Mouse (Mus musculus) adrenal gland, postnatal 36 days (tissue): ENCODE data around the gene Antxr2. TPM values are rescaled to one million over a fixed set of nuclear protein-coding genes. Genes with fewer than 3 reads are reported as not detected.

Experiments used
- DNase-seq, 2 experiments: peaks; one replicate each; pipeline ENCODE4 v3.0.0; 2021; ENCODE audit warnings: mixed read lengths in 1 of 2
- total RNA-seq, 2 experiments: library from RNA; stranded (reverse); gene quantifications; 2 replicates each; pipeline ENCODE4 v1.2.3; 2021

The Antxr2 gene
- total RNA-seq, 2 experiments from 2014 or later: 39.8 to 41.5 TPM

DNA sequence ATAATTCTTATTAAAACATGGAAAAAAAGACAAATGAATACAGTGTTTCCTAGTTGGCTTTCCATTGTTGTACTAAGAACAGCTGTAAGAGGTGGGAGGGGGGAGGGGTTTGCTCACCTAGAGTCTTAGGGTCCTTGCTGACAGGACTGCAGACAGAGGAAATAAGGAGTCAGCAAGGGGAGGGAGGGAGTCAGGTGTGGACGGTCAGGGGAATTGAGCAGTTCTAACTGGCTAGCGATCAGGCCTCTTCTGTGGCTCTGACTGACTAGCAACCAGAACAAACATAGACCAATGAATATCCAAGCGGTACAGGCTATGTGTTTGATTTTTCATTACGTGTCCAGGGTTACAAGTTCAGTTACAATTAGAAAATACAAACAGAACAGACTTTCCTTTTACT, 35.0 kb downstream of the Antxr2 start:
- no peak for DNase-seq

DNA sequence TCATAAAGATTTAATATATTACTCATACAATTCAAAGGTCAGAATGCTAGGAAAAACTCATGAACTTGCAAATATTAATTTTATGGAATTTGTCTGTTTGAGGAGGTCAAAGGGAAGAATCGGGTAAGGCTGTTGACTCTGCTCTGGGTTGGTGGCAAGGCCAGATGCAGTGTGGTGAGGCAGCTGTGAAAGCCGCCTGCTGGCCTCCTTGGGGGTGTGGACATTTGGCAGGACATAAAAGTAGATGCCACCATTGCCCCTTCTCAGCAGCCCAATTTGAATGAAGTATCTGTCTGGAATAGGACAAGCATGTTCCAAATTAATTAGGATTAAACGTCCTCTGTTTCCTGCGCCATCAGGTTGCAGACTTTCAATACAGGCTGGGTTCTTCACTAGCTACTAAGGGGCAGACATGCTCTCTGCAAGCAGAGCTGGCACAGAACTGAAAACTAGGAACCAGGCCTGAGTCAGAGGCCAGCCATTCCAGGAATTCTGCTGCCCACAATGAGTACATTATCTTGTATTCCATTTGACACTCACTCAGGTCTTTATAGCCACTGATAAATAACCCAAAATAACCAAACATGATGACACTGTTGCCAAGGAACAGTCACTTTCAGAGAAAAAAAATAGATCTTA, 44.1 kb downstream of the Antxr2 start:
- DNase-seq: peak; percentile 39 to 46

DNA sequence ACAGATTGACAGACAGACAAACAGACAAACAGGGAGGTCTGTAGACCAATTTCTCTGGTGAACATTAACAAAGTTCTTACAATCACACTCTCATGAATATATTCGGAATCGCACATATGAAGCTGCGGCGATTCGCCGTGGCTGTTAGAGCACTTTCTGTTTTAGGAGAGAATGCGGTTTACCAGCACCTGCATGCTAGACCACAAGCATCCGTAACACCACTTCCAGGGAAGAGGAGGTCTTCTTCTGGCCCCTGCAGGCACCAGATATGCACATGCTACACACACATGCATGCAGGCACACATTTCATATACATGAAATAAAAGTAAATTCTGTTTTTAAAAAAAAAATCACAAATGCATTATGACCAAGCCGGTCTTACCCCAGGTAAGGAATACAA, 47.5 kb downstream of the Antxr2 start:
- no peak for DNase-seq

DNA sequence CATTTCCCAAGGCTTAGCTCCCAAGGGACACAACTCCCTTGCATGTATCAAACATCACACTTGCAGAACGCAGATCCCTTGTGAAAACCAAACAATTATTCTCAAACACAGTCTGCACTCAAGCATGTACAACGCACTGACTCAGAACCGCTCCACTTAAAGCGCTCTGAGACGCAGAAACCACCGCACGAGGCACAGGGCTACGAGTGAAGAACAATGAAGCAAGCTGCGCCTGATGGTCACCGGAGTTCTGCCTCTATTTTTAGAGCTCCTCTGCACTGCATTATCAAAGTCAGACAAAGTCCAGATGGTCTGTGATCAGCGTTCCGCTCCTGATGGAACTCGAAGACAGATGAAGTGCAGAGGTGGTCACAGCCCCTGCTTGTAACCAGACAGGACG, 50.4 kb downstream of the Antxr2 start:
- DNase-seq: no peak

DNA sequence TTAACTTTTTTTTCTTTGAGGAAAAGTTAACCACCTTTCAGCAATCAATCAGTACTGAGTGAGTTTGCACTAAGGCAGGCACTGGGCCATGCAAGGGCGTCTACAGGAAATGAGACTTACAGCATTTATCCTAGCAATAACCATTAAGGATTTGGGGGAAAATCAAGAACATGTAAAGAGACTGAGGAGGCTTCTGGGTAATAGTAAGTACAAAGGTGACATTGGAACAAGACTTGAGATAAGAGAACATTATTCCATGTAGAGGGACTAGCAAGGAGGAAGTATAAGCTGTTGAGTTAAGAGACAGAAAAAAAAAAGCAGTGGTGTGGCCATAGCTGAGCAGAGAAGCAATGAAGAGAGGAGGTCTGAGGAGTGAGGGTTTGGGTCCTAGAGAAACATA, 57.5 kb downstream of the Antxr2 start:
- DNase-seq: no peak

DNA sequence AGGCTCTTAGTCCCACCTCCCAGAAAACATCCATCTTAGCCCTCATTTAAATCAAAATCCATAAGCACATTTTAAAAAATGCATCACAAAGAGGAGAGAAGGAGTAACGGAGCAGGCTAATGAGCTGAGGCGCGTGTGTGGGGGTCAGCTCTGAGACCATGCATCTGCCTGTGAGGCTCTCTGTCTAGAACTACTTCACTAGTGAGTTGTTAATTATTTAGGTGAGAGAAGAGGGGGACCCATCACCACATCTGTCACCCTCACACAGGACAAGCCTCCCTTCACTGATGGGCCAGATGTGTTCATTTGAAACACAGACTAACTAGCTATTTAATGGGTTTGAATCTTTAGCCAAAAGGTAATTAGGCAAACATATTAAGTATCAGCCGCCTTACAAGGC, 58.8 kb downstream of the Antxr2 start:
- DNase-seq: no peak

DNA sequence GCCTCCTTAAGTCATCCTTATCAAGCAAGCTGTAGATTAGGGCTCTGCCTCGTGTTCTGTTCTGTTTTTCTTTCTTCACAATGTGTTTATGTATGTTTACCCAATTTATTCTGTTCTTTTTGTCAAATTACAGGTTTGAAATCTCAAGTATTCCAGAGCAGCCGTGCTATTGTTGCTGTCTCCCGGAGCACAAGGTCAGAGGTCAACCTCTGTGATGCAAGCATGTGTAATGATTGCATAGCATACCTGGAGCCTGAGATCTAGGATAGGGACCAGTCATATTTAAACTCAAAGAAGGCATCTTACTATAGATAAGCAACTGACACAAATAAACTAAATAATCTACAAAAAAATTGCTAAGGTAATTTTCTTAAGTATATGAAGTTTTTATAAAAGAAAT, 59.6 kb downstream of the Antxr2 start:
- DNase-seq: no peak

DNA sequence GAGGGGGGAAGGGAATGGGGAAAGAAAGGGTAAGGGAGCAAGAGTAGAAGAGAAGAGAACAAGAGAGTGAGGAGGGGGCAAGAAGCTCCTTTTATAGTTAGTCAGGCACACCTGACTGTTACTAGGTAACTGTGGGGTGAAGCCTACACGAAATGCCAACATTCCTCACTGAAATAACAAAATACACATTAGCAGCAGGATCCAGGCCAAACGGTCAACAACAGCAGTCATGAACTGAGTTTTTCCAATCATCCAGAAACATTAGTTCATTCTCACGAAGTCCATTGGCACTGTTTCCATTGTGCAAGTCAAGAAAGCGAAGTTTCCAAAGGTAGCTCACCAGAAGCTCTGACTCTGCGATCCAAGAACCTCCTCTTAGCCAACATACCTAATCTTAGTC, 63.8 kb downstream of the Antxr2 start:
- no peak for DNase-seq

DNA sequence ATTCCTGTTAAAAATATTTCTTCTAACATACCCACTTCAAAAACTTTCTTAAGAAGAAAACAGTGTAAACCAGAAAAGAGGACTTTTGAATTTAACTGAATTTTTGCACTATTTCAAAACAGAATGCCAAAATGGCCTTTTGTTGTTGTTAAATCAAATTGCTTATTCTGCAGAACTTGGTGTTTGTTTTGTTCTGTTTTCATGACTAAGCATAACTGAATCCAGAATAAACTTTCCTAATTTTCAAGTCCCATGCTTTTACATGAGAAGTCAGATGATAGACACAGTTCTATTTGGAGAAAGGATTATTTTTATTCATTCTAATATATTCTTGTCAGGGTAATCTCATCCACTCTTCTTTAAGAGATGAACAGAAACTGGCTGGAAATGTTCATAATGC, 64.7 kb downstream of the Antxr2 start:
- no peak for DNase-seq

DNA sequence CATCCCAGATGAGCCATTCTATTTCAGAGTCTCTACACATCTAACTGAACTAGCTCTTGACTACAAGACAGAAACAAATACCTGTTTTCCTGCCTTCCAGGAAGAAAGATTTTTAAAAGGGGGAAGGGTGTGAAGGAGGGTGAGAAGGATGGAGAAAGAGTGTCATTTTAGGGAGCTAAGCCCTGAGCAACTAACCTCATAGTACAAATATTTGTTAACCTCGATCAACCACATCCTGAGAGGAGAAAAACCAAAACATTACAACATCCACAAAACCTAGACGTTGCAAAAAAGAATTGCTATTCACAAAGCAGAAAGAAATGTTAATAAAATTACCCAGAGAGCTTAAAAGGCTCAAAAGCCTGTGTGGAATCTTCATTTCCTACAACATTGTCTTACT, 66.4 kb downstream of the Antxr2 start:
- no peak for DNase-seq

DNA sequence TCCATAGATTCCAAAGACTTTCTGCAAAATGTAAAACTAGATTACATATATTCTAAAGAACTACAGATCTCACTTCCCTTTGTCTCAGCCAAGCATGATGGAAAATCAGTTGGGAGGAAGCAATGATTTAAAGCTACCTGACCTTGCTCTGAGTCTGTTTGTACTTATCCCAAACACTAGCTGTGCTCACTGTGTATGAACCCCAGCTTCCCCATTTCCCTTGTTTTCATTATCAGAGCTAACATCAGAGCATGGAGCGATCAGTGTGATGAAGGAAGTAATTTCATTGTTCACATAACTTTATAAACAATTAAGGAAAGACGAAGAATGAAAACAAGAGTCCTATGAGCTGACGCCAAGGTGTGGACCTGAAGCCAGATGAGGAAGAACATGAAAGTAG, 68.3 kb downstream of the Antxr2 start:
- no peak for DNase-seq

DNA sequence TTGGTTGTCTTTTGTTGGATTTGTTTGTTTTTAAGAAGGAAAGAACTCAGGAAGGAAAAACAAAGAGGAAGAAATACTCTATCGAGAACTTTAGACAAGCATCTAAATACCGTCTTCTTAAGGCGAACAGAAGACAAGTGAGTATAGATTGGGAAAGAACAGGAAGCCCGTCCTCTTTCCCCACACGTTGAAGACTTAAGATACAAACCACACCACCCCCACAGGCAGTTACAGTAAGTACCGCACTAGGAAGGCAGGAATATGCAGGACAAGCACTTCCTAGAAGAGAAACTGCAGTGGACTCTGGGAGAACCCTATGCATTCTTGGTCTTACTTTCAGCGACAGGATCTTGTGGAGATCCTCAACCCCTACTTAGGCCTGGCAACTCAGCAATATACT, 69.1 kb downstream of the Antxr2 start:
- no peak for DNase-seq

DNA sequence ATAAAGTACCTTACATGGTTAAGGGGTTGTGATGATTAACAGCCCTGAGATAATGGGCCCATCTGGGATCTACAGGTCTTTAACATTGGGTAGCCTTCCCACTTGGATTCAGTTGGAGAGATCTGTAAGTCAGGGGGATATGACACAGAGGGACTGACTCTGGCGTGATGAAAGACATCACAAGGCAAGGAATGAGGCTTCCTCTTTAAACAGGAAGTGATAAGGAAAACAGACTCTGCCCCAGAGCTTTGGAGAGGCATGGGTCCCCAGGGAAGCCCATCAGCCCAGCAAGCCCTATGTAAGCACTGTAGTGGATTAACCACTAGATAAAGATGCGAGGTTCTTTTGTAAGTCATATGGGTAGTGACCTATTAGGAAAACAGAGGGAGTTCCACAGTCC, 71.2 kb downstream of the Antxr2 start:
- DNase-seq: no peak

DNA sequence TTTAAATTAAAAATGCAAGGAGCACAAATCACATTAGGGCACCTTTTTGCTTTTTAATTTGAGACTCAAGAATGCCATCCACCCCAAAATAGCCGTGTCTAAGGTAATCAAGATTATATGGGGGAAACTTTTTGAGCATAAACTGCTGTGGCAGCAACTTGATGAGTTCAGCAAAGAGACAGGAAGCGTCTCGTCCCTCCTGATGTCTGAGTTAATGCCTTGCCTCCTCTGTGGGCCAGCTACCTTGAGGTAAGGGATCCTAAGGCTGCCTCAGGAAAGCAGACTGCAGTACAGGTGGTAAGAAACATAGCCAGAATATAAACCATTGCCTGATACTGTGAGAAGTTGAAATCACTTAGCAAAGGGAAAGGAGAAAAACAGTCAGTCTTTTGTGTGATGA, 71.8 kb downstream of the Antxr2 start:
- no peak for DNase-seq

DNA sequence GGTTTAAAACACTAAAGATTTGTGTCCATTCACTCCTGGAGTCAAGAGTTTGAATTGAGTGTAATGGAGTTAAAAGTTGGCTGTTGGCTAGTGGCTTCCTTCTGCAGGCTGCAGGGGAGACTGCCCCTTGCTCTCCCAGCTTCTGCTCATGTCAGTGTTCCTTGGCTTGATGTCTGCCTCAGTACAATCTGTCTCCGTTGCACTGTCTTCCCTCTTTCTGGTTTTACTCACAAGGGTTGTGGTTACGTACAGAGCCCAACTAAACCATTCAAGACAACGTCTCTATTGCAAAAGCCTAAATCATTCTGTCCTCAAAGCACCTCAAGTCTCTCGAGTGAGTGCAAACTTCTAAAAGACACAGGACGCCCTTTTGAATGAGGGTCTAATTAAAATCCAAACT, 73.3 kb downstream of the Antxr2 start:
- no peak for DNase-seq

DNA sequence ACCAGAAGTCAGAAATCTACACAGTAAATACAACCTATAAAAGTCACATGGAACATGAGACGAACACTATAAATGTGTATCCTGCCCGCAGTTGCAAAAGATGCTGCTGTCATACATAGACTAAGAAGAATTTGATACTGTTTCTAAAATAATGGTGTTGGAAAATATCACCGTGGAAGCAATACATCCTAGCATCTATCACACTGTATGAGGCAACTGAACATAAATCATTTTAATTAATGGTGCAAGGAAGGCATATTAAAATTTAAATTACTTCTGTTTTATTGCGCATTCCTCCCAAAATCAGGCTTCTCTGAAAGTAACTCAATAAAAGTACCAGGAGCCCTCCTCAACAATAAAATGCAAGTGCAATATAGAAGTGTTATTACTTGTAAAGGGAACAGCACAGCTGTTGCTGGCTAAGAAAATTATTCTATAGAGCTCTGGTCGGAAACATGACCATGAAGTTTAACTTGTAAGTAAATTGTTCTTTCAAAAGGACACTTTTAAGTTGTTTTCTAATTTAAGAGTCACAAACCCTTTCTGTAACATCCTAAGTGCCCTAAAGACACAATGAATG, 76.6 kb downstream of the Antxr2 start:
- no peak for DNase-seq

DNA sequence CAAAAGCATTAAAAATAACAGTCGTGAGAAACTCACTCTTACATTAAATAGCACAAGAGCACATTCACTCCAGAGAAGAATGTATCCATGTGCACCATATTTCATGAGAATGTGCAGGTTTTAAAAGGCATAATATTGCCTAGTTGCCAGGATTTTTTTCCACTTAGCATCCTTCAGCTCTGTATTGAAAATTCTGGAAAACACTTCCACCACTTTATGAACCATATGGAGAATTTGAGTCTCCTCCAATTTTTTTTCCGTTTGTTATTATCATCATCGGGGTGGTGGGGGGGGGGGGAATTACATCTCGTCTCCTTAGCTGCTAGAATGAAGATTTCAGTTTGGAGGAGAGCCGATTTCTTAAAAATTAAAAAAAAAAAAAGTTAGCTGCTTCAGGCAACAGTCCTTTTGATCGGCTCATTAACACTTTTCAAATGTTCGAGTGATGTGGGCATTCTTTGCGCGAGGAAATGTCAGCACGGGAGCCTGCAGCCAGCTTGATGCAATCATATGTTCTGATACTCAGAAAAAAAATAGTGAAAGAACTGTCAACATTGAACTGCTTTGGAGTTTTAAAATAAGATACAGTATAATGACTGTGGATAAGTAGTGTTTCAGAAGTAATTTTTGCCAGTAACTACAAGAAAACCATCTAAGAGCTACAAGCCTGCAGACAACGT, 77.5 kb downstream of the Antxr2 start:
- no peak for DNase-seq

DNA sequence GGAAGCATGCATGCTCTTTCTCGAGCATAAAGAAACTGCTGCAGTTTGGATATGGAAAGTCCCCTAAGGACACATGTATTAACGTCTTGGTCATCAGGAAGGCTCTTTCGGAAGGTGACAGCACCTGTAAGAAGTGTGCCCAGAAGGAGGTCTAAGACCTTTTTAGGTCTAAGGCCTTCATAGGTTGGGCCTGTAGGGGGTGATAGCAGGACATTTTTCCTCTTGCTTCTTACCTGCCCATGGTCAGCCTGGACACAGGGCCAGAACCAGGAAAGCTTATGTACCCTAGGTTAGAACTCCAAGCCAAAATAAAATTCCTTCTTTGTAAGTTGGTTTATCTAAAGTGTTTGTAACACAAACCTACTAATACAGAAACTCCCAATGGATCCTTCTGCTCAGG, 83.6 kb downstream of the Antxr2 start:
- DNase-seq: no peak

DNA sequence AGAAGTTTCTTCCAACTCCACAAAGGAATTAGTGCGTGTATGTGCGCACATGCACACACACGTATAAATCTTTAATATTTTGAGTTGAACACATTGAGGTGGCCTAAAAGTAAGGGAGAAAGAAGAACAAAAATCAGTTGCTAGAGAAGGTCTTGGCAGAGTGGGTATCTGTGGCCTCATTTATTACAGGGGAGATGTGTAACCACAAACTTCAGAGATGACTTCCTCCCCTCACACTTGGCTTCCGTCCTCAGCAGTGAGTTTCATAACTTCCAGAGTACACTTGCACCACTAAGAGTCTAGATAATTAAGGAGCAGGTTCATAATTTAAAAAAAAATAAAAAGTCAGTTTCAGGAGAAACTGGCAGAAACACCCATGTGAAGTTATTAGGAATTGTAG, 84.6 kb downstream of the Antxr2 start:
- no peak for DNase-seq

DNA sequence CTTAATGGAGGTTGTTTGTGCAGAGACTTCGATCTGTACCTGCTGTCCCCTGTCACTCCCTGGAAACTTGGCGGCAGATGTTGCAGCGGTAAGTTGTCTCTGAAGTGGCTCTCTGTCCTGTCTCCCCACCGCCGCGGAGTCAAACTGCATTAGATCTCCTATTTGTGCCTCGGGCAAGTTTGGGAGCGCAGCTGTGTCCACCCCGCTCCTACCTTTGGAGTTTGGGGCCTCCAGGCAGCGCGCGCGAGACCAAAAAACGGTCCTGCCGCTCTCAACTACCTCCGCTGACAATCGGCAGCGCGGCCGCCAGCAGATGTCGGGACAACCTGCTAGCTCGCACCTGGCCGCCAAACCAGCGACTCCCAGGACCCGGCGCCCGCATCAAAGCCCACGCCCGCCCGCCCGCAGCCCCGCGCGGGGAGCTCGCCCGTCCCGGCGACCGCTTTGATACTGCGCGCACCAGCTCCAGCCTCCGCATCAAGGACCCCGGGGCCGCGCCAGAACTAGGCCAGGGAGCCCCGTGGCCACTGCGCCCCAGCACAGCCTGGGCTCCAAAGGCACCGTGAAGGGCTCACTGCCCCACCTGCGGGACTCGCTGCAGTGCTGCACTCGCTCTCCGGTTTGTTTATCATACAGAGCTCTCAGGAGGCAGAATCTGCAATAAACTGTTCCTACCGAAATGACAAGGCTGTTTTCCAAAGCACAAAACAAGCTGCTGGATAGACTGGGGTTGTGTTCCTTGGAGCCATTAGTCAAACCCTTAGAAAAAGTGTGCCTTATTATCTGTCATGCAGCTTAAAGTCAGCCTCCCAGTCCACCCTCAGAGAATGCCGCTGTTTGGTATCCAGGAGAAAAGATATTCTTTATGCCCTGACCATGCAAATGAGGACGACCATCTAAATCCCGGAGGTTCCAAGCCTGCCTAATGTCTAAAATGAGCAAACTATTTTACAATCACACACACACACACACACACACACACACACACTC, 95.4 kb downstream of the Antxr2 start:
- DNase-seq: peak; percentile 26 to 41

DNA sequence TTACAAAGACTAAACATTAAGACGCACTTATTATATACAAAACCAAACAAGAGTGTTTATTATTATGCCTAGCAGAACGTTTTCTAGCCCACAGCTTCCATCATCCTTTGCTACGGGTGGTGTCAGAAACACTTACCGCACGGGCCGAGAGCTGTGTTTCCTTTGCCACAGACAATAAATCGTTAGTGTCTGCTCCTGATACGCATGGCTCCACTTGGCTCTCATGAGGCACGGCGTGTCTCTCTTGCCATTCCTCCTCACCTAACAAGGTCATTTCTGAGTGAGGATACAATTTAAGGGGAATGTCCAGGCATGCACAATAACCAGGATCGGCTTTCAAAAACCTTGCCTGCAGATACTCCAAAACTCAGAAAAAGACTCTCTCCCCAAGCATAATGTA, 113.2 kb downstream of the Antxr2 start:
- DNase-seq: no peak

DNA sequence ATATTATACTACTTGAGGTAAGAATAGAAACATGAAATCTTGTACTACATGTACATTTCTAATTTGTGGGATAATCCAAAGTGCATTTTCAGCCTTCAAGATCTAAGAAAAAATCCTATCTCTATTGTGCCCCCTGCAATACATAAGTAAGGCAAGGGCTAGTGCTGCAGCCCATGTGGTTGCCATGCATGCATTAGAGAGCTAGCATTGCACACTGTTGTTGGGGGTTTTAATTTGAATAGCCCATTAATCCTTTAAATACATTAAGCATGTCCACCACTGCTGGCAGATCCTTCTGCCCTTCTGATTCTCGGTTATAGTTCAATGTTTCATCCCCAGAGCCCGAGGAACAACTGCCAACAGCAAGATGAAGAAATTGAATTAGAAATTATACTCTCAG, 116.0 kb downstream of the Antxr2 start:
- DNase-seq: no peak

DNA sequence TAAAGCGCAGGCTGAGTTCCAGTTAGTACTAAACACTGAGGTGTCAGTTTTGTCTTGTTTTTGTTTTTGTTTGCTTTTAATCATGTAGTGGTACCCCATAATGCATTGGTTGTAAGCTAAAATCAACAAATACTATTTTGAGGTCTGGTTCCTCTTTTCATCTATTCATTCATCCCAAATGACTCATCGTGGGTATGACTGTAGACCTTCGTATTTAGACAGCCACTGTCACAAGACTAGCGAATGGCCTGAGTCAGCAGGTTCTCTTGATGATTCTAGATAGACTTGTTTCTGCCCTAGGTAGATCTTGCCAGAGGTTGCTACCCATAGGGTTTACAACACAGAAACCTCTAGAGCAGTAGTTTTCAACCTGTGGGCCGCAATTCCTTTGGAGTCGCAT, 116.9 kb downstream of the Antxr2 start:
- peak in 1 of 2 experiments; percentile 16 for DNase-seq
